Mouse (Mus musculus): ENCODE data around the gene Acvr1b.

The Acvr1b gene

GRCm38 (mm10) chr15:101173421-101174211 lies at the start of gene Acvr1b:
Gene Acvr1b (plus strand): TSS chr15:101174067.
- peak; percentile 69 for ATAC-seq (ENCODE audit: low TSS enrichment)

GRCm38 (mm10) chr15:101125561-101125960 lies 48.3 kb upstream of the Acvr1b start:
- no peak for ATAC-seq (ENCODE audit: low TSS enrichment)

GRCm38 (mm10) chr15:101126876-101127544 lies 46.9 kb upstream of the Acvr1b start:
- no peak for ATAC-seq (ENCODE audit: low TSS enrichment)

GRCm38 (mm10) chr15:101128181-101129089 lies 45.4 kb upstream of the Acvr1b start, which contains the start of gene Acvrl1:
Gene Acvrl1 (plus strand): TSS chr15:101128522.
- no peak for ATAC-seq (ENCODE audit: low TSS enrichment)

GRCm38 (mm10) chr15:101129412-101129811 lies 44.5 kb upstream of the Acvr1b start:
- no peak for ATAC-seq (ENCODE audit: low TSS enrichment)

- ATAC-seq (ENCODE audit: low TSS enrichment), result no peak
Observed at GRCm38 (mm10) chr15:101131498-101131897, 42.4 kb upstream of the Acvr1b start.

- no peak for ATAC-seq (ENCODE audit: low TSS enrichment)
Observed at GRCm38 (mm10) chr15:101132041-101132440, 41.8 kb upstream of the Acvr1b start.

GRCm38 (mm10) chr15:101132761-101133160 lies 41.1 kb upstream of the Acvr1b start:
- no peak for ATAC-seq (ENCODE audit: low TSS enrichment)

- no peak for ATAC-seq (ENCODE audit: low TSS enrichment)
Observed at GRCm38 (mm10) chr15:101133993-101134704, 39.7 kb upstream of the Acvr1b start.

GRCm38 (mm10) chr15:101135405-101135804 lies 38.5 kb upstream of the Acvr1b start:
- no peak for ATAC-seq (ENCODE audit: low TSS enrichment)

GRCm38 (mm10) chr15:101137455-101137854 lies 36.4 kb upstream of the Acvr1b start:
- no peak for ATAC-seq (ENCODE audit: low TSS enrichment)

- ATAC-seq (ENCODE audit: low TSS enrichment), result no peak
Observed at GRCm38 (mm10) chr15:101138675-101139074, 35.2 kb upstream of the Acvr1b start.

GRCm38 (mm10) chr15:101139885-101140284 lies 34.0 kb upstream of the Acvr1b start:
- ATAC-seq (ENCODE audit: low TSS enrichment), result no peak

- ATAC-seq (ENCODE audit: low TSS enrichment), result no peak
Observed at GRCm38 (mm10) chr15:101140587-101140986, 33.3 kb upstream of the Acvr1b start.

GRCm38 (mm10) chr15:101141061-101141541 lies 32.8 kb upstream of the Acvr1b start:
- no peak for ATAC-seq (ENCODE audit: low TSS enrichment)

GRCm38 (mm10) chr15:101142672-101143071 lies 31.2 kb upstream of the Acvr1b start:
- no peak for ATAC-seq (ENCODE audit: low TSS enrichment)

- ATAC-seq (ENCODE audit: low TSS enrichment), result no peak
Observed at GRCm38 (mm10) chr15:101143494-101143893, 30.4 kb upstream of the Acvr1b start.

GRCm38 (mm10) chr15:101144176-101144575 lies 29.7 kb upstream of the Acvr1b start:
- ATAC-seq (ENCODE audit: low TSS enrichment), result no peak

- ATAC-seq (ENCODE audit: low TSS enrichment), result no peak
Observed at GRCm38 (mm10) chr15:101144779-101145178, 29.1 kb upstream of the Acvr1b start.

GRCm38 (mm10) chr15:101145424-101146099 lies 28.3 kb upstream of the Acvr1b start:
- peak; percentile 93 for ATAC-seq (ENCODE audit: low TSS enrichment)
